Mouse (Mus musculus) R1 (cell line): ENCODE measurements around the gene Add3.

Experiments used
- DNase-seq: peaks from one replicate; pipeline ENCODE4 v3.0.0-alpha.2; 2018; ENCODE audit warnings: low read depth, low spot score

Add3 gene

DNA sequence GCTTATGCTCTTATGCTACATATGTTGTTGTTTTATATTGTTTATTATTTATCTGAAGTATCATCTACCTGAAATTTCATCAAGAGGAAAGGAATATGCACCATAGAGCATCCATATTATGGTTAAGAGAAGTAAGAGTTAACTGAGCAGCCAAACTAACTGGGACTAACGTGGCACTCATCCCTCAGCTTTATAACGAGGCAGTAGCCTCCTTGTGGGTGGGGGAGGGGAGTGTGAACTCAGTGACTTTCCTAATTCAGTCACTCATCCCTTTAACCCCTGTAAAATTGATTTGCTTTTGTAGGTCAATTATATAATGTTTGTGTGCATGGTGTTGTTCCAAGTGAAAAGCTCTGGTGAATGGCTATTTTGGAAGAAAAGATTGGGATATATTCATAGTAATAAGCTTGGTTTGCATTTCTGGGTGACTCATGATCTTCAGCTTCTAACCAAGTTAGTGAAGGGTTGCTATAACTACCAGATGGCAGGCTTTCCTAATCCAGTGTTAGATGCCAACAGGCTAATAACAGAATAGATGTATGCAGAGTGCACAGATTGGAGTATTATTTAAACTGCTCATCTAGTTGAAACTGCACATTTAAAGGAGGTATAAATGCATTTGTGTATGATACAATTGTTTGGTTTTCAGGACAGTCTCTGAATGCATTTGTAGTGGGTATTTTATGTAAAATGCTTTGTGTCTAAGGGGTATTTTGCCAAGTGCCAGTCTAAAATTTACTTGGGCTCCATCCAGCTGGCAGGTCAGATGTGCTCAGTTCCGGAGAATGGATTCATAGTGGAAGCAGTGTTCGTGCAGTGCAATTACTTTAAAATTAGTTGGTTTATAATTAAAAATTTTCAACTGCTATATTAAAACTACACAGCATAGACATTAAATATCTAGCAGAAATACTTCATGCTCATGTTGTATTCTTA is 25.3 kb downstream of the Add3 start:
- DNase-seq, result no peak

GRCm38 (mm10) chr19:53166367-53166766 is 26.1 kb downstream of the Add3 start:
- DNase-seq, result no peak

DNA sequence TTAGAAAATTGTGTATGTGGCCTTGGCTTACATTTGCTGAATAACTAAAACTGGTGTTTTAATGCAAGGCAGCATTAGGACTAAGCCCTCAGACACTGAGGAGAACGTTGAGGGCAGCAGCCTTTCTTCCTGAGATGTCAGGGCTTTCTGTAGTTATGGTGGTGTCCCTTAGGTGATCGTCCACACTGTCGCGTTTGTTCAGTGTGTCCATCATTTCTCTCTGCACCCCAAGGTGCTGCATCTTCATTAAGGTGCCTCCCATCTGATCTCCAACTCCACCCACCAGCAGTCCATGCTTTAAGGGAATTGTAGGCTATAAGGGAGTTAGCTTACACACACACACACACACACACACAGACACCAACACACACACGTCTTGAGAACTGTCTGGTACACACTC is 28.3 kb downstream of the Add3 start:
- DNase-seq, result no peak

- no peak for DNase-seq
Measured at GRCm38 (mm10) chr19:53170651-53171050, 30.4 kb downstream of the Add3 start.

GRCm38 (mm10) chr19:53174034-53174433 is 33.8 kb downstream of the Add3 start:
- DNase-seq, result no peak

DNA sequence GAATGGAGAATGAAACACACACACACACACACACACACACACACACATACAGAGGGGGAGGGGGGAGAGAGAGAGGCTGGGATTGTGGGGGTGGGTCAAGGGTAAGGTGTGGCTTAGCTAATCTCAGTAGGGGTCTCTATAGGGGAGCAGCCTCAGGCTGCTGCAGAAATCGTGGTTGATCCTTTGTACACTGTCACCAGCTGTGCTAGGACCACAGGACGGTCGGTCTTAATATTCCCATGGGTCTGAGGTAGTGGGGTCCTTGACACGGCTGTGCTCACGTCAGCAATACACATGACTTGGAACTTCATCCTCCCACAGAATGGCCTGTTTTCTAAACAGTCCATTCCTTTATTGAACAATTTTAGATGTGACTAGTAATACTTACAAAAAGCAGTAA is 35.3 kb downstream of the Add3 start:
- DNase-seq, result peak; percentile 47

- no peak for DNase-seq
Measured at GRCm38 (mm10) chr19:53176518-53176917, 36.3 kb downstream of the Add3 start.

- peak; percentile 31 for DNase-seq
Measured at GRCm38 (mm10) chr19:53178611-53179528, 38.6 kb downstream of the Add3 start.

- DNase-seq, result no peak
Measured at GRCm38 (mm10) chr19:53180168-53180803, 40.0 kb downstream of the Add3 start.

DNA sequence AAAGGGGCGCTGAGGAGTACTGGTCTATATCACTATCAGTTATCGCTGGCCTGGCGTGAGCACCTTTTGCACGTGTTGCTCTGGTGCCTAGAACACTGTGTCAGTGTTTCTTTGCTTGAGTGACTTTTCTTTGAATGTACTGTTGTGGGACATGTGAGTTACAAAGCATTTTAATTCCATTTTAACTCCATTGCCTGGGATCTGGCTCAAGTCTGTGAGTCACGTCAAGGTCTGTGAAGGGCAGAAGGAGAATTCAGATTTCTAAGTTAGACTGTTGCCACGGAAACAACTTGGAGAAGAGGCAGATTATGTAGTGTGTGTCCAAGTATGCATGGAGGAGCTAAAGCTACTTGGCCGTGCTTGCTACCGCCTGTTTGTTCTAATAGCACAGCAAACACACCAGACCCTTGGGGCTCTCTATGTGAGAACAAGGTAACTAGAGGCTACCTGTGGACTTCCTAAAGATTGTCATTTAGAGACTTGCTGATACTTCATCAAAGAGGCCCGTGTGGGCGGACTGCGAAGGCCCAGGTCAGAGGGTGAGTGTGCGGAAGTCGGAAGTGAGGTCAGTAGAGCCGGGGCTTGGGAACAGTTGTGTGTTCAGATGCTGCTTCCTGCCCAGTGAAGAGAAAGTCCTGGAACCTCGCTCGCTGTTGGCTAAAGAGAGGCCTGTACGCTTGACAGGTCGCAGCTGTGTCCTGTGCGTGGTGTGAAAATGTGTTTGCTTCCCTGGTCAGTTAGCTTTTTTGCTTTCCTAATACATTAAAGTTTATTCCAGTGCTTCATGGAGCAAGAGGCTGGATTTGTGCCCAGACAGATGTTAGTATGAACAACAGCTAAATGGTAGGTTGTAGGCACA is 41.0 kb downstream of the Add3 start:
- DNase-seq, result peak; percentile 60

GRCm38 (mm10) chr19:53183620-53184019 is 43.4 kb downstream of the Add3 start:
- DNase-seq, result no peak

GRCm38 (mm10) chr19:53184216-53184615 is 44.0 kb downstream of the Add3 start:
- DNase-seq, result no peak

DNA sequence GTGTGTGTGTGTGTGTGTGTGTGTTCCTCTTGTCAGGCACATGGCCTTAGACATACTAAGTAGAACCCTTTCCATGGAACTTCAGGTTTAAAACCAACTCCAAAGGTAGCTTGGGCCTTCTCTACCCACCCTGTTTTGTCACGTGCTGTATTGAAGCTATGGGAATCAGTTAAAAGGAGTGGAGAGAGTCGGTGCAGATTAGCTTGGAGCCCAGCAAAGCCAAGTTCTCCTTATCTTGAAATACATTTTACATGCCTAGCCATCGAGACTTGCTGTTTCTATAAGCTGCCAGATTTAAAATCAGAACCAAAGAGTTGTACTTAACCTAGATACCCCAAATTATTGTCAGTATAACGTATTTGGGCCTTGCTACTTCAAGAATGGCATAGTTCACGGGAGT is 44.7 kb downstream of the Add3 start:
- no peak for DNase-seq

DNA sequence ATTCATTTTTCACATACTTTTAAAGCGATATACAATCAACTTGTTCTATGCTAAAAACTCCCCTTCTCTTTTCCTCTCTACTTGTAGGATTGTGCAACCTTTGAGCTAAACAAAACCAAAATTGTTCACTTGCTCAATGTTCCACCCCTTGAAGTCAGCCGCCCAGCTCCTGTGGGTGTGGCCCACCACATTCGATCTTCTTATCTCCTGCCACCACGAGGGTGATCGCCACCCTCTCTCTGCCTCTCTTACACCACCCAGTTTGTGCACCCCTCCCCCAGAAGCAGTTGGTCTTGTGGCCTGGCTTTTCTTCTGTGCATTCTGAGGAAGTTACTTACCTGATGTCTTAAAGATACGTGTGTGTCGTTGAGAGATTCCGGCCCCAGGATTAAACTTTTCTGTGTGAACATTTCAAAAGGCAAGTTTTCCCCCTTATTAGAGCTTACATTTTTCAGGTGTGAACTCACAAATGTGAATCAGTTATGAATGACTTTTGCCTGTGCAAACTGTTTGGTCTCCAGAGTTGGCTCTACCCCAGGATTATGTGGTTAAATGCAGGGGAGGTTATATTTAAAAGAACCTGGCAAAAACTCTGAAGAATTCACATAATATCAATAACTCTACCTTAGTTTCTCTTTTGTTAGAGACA is 45.4 kb downstream of the Add3 start:
- DNase-seq, result no peak

GRCm38 (mm10) chr19:53186456-53186855 is 46.2 kb downstream of the Add3 start:
- no peak for DNase-seq

- DNase-seq, result no peak
Measured at GRCm38 (mm10) chr19:53187533-53187932, 47.3 kb downstream of the Add3 start.

DNA sequence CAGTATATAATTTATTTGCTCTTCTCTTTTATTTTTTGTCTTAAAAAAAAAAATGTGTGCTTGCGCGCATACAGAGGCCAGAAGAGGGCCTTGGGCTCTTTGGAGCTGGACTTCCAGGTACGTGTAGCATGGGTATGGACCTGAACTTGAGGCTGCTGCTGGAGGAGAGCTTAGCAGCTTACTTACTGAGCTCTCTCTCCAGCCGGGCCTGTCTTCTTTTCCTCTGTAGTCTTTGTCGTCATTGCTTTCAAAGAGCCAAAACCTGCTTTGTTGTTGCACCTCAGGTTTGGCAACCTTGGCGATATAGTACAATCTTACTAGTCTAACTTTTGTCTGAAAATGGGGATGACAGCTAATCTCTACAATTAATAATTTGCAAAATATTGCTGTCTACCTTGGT is 47.9 kb downstream of the Add3 start:
- DNase-seq, result no peak

- no peak for DNase-seq
Measured at GRCm38 (mm10) chr19:53188724-53189220, 48.5 kb downstream of the Add3 start.

- DNase-seq, result no peak
Measured at GRCm38 (mm10) chr19:53189736-53190135, 49.5 kb downstream of the Add3 start.

GRCm38 (mm10) chr19:53190232-53190631 is 50.0 kb downstream of the Add3 start:
- no peak for DNase-seq
